Mouse (Mus musculus) frontal cortex, adult 2 months (tissue): ENCODE data around the gene Tatdn2. TPM values are rescaled to one million over a fixed set of nuclear protein-coding genes. Genes with fewer than 3 reads are reported as not detected.

Experiments
- DNase-seq, 2 experiments: peaks; one replicate each; pipeline ENCODE4 v3.0.0; 2022; ENCODE audit warnings: low spot score in 1 of 2; ENCODE audit errors: extremely low spot score in 1 of 2
- polyA plus RNA-seq: library from polyadenylated mRNA; depleted of rRNA; stranded (reverse); fragments of >200 nt; gene quantifications from 2 replicates; pipeline ENCODE4 v1.2.3, GENCODE M21; 2012; rRNA removed

Tatdn2 gene
- polyA plus RNA-seq, result 29.3 and 29.9 TPM in 2 replicates

GRCm38 (mm10) chr6:113696582-113697221 lies at the start of gene Tatdn2:
Tatdn2 (plus strand) TSS chr6:113697050.
- DNase-seq, result peak; percentile 95 to 97

- DNase-seq, result no peak
Measured at GRCm38 (mm10) chr6:113649346-113650196, 47.3 kb upstream of the Tatdn2 start.

GRCm38 (mm10) chr6:113650197-113650640 lies 46.6 kb upstream of the Tatdn2 start:
- no peak for DNase-seq

GRCm38 (mm10) chr6:113651626-113652025 lies 45.2 kb upstream of the Tatdn2 start:
- no peak for DNase-seq

DNA sequence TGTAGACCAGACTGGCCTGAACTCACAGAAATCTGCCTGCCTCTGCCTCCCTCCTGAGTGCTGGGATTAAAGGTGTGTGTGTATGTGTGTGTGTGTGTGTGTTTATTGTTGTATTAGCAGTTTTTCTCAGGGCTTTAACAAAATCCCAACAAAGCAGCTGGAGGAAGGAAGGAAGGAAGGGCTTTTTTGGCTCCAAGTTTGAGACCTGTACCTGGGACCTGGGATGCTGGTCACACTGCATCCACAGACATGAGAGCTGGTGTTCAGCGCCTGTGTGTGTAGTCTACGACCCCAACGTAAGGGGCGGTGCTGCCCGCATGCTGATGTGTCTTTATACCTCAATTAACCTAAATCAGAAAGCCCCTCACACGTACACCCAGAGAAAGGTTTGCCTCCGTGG lies 43.3 kb upstream of the Tatdn2 start:
- no peak for DNase-seq

GRCm38 (mm10) chr6:113654102-113654501 lies 42.7 kb upstream of the Tatdn2 start:
- no peak for DNase-seq

DNA sequence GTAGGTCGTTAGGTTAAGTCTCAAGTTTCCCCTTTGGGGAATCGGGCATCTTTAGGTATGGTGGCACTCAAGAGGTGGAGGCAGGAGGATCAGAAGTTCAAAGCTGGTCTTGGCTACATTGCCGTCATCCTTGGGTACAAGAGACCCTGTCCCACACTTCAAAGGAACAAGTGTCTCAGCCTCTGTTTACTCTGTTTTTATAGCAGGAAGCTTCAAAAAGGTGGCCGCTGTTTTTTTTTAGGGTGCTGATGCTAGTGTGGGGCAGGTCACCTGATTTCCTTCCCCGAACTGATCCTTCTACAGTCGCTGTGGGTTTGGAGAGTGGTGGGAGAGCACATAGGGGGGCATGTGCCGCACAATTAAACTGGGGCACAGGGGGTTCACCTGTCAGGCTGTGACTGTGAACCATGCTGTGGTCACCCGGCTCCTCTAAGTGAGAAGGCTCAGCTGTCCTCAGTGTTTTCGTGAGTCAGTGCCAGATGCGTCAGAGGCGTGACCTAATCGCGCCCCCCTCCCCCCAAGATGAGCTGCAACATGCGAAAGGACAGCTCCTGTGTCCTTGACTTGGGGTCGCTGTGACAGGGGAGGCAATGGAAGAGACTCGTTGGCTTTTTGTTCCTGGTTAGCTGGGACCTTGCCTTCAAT lies 42.0 kb upstream of the Tatdn2 start:
- no peak for DNase-seq

- no peak for DNase-seq
Measured at GRCm38 (mm10) chr6:113655475-113655874, 41.4 kb upstream of the Tatdn2 start.

GRCm38 (mm10) chr6:113656847-113657246 lies 40.0 kb upstream of the Tatdn2 start:
- no peak for DNase-seq

- no peak for DNase-seq
Measured at GRCm38 (mm10) chr6:113658226-113658625, 38.6 kb upstream of the Tatdn2 start.

GRCm38 (mm10) chr6:113659648-113660491 lies 37.0 kb upstream of the Tatdn2 start:
- no peak for DNase-seq

GRCm38 (mm10) chr6:113660492-113661352 lies 36.1 kb upstream of the Tatdn2 start:
- no peak for DNase-seq

DNA sequence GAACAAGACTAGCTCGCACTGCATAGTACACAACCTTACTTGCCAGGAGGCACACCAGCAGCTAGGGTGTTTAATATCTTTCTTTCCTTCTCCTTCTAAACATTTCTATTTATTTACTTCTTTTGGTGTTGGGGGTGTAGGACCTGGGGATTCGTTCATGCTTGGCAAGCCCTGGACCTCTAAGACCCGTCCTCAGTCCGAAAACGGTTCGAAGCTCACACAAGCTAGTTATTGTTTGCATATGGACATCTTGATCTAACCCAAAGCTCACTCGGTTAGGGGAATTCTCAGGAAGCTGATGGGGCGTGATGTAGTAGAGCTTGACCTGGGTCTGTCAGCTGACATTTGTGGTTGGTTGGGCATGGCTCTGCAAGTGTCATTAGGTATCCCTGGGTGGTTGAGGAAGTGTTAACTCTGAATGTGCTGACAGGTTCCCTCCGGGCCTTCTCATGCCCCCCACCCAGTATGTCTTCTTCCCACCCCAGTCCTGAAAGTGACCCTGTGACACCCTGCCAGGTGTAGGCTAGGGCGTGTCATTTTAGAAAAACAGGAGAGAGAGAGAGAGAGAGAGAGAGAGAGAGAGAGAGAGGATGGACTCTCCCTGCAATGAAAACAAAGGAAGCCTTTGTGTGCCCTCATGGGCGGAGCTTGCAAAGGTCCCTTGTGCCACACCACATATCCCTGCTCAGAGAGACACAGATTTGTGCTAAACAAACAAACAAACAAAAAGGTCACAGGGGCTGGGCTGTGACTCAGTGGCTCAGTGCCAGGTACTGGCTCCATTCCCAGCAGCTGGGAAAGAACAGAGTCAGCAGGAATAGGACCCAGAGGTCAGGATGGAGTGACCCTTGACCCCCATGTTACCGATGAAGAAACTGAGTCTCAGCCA lies 35.3 kb upstream of the Tatdn2 start:
- peak in 1 of 2 experiments; percentile 39 for DNase-seq

DNA sequence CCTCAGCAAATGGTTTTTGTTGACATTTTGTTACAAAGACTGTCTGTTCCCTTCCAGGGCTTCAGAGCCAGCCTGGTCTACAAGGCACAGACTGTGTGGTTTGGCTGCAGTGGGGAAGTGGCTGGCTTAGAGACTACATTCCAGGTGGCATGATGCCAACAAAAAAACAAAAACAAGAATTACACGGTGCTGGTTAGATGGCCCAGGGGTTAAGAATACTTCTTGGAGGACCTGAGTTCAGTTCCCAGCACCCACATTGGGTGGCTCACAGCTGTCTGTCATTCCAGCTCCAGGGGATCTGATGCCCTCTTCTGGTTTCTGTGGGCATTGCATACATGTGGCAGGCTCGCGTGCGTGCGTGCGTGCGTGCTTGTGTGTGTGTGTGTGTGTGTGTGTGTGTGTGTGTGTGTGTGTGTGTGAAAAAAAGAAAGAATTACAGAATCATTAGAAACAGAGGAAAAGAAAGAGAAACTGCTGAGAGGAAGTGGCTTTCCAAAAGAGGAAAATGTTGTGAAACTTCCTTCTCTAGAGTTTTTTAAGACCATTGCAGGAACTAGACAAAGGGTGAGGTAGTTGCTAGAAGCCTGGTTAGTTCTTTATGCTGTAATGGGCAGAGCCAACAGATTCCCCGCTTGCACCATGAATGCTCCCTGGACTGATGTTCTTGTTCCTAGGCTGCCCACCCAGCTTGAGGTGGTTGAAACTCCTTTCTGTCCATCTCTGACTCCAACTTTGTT lies 33.7 kb upstream of the Tatdn2 start:
- no peak for DNase-seq

- DNase-seq, result no peak
Measured at GRCm38 (mm10) chr6:113664305-113664704, 32.5 kb upstream of the Tatdn2 start.

DNA sequence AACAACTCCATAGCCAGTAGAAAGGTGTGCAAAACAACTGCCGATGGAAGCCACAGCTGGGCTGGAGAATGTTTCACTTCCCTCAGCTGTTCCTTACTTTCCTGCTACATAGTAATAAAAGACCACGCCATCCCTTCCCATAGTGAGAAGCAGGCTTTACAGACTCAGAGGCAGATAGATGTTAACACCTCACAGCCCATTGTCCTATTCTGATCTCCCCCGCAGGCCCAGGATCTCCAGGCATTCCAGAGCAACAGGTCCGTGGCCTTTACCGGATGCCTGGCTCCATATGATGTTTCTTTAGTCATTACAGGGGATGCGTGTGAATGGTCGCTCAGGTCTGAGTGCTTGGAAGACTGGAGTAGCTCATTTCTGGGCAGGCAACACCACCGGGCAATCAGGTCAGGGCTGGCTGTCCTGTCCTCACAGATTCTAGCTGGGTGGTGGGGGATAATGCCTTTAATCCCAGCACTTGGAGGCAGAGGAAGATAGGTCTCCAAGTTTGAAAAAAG lies 29.2 kb upstream of the Tatdn2 start:
- DNase-seq, result no peak

GRCm38 (mm10) chr6:113668287-113669154 lies 28.3 kb upstream of the Tatdn2 start:
- DNase-seq, result no peak
